Mouse (Mus musculus): ENCODE measurements around the gene Cabcoco1.

GRCm38 (mm10) chr10:68444361-68445114, 97.2 kb downstream of the Cabcoco1 start:
- no peak for TF ChIP-seq POLR2A (IDR thresholded peaks at IDR 0.05; ENCODE audit: low read depth, low read length)
- TF ChIP-seq CTCF (conservative IDR thresholded peaks at IDR 0.05; ENCODE audit: insufficient read depth, insufficient read length, low read depth, low read length), result no peak

All from kidney, adult 2 months (tissue).